Mouse (Mus musculus): ENCODE data around the gene Lekr1.

Lekr1 gene

DNA sequence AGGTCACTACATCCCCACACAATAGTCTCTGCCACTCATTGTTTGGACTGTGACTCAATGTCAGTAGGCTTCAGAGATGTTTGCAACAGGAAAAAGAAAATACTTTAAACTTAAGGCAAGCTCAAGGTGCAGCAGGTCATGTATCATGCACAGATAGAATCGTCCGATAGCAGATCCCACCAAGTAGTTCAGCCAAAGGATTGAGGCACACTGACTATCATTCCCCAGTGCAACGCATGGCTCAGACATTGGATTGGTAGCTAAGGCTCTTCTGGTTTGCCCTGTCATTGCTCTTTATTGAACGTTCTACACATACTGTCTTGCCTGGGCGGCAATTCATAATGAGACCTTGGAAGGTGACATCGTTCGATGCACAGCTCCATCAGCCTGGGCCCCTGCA is 9.6 kb upstream of the Lekr1 start:
- ATAC-seq (ENCODE audit: low TSS enrichment), result no peak

DNA sequence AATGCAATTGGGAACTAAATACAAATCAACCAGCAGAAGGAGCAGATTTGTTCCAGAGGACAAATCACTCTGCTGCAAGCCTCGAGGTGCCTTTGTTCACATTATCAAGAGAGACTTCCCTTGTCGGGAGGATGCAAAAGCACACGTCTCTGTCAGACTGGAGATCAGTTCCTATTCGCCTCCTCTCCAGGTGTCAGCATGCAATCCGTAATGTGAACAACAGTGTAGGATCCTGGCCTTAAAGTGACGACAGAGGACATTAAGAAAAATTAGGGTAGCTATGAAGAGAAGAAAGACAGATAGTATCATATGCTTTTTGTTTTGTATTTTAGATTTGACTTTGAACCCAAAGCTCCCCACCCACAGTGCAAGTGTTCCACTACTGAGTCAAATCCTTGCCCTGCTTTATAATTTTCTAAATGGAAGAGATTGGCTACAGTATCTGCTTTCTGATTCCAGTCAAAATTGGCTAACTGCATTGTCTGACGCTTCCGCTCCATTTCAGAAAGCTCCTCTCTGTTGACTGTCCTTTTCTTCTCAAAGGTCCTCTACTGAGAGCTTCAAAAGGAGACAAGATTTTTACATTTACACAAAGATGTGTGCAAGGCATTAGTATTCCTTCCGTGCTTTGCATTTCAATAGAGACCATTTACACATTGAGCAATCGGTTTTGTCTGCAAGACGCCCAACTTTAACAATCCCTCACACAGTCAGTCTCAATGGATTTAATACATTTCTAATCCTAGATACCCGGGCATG is 8.9 kb upstream of the Lekr1 start:
- no peak for ATAC-seq (ENCODE audit: low TSS enrichment)

- no peak for ATAC-seq (ENCODE audit: low TSS enrichment)
Observed at GRCm38 (mm10) chr3:65658081-65658612, 7.9 kb upstream of the Lekr1 start.

DNA sequence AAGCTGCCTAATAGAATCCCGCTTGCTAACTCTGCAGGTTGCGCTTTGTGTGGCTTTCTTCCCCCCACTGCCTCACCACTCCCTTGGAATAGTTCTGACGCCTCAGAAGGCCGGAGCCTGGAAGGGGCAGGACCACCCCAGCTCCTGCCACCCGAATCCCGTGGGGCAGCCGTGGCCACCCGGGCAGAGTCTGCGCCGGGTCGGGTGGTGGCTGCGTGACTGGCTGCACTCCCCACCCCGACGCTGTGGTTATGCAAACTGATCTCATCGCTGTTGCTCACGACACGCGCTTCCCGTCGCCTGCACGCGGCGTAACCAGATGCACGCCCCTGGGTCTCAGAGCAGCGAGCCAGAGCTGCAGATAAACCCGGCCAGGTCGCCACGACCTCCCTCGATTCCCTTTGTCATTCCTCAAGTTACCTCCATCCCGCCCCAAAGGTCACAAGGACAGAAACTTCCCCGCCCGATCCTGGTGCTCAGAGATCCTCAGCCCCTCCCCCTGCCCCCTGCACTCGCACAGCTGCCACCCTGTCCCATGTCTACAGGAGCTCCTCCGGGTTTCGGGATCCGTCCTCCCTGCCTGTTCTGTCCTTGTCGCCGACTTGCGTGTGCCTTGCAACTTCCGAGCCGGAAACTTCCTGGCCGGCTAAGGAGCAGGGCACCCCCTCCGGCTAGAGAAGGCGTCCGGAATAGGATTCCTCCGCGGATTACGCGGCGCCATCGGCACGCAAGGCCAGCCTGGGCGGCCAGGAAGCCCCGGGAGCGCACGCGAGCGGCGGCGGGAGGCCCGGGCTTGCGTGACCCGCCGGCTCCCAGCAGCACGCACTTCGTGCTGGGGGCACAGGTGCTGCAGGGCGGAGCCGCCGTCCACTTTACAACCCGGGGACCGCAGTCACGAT is 7.1 kb upstream of the Lekr1 start:
- peak; percentile 88 for ATAC-seq (ENCODE audit: low TSS enrichment)

- ATAC-seq (ENCODE audit: low TSS enrichment), result peak; percentile 38
Observed at GRCm38 (mm10) chr3:65659620-65659932, 6.5 kb upstream of the Lekr1 start.

GRCm38 (mm10) chr3:65660336-65660735 is 5.7 kb upstream of the Lekr1 start:
- ATAC-seq (ENCODE audit: low TSS enrichment), result no peak

- no peak for ATAC-seq (ENCODE audit: low TSS enrichment)
Observed at GRCm38 (mm10) chr3:65661731-65662130, 4.3 kb upstream of the Lekr1 start.

GRCm38 (mm10) chr3:65663176-65663575 is 2.9 kb upstream of the Lekr1 start:
- no peak for ATAC-seq (ENCODE audit: low TSS enrichment)

DNA sequence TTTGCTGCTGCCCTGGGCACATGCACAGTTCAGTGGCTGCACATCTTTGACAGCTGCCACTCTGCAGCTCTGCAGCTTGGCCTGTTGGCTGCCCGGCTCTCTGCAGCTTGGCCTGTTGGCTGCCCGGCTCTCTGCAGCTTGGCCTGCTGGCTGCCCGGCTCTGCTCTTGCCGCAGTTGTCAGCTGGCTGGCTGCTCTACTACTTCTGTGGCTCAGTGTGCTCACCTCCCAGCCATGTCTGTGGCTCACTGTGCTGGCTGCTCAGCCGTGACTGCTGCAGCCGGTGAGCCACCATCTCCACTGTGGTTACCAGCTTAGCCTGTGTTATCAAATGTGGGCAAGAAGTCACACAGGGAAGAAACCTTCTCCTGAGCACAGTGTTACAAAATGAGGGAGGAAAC is 4.2 kb downstream of the Lekr1 start:
- no peak for ATAC-seq (ENCODE audit: low TSS enrichment)

DNA sequence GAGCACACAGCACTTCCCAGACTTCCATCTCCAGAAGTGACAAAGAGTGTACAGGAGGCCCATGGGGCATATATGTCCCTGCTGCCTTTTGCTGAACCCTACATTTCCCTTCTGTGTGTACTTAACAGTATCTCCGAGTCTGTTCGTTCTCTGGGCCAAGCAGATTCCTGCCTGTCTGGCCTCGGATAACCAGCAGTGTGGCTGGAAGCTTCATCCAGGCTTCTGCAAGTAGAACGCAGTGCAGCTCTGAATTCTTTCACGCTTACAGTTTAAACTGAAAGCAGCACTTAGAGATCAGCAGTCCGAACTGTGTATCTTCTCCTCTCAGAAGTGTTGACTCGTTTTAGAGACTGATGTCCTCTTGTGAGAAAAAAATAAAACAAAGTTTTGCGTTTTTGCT is 7.7 kb downstream of the Lekr1 start:
- peak; percentile 35; the same call in 1 of the 2 replicates for ATAC-seq (ENCODE audit: low TSS enrichment)

- no peak for ATAC-seq (ENCODE audit: low TSS enrichment)
Observed at GRCm38 (mm10) chr3:65680612-65681011, 14.6 kb downstream of the Lekr1 start.

GRCm38 (mm10) chr3:65689705-65690104 is 23.7 kb downstream of the Lekr1 start:
- no peak for ATAC-seq (ENCODE audit: low TSS enrichment)

DNA sequence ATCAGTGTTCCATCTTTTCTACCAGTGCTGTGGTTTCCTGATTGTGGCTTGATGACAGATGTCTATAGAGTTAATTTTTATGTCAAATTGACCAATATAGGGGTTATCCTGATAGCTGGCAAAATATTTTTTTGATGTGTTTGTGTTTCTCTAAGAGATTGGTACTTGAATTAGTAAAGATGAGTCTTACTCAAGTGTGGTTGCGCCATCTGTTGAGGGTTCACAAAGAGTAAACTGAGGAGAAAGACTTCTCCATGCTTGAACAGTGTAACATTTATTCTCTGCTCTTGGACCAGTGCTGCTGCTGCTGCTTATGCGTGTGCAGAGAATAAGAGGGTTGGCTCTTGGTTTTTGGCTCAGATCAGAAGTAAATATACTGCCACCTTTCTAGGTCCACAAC is 24.8 kb downstream of the Lekr1 start:
- no peak for ATAC-seq (ENCODE audit: low TSS enrichment)

- no peak for ATAC-seq (ENCODE audit: low TSS enrichment)
Observed at GRCm38 (mm10) chr3:65699704-65700103, 33.7 kb downstream of the Lekr1 start.

DNA sequence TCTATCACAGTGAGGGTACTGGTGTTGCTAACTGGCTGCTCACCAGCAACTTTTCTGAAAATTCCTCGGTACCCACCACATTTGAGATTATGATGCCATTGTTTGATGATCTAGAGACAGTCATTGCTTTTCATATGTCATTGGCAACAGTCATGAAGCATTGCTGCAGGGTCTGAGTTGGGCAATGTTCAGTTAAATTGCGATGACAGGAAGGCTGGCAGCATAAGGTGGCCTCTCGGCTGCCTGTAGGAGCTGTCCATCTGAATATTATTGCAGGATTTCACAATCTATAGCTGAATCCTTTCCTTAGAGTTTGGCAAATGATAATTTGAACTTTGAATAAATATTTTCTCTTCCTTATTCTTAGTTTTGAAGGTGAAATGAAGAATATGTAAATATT is 48.3 kb downstream of the Lekr1 start:
- ATAC-seq (ENCODE audit: low TSS enrichment), result no peak

GRCm38 (mm10) chr3:65717406-65717805 is 51.4 kb downstream of the Lekr1 start:
- no peak for ATAC-seq (ENCODE audit: low TSS enrichment)

DNA sequence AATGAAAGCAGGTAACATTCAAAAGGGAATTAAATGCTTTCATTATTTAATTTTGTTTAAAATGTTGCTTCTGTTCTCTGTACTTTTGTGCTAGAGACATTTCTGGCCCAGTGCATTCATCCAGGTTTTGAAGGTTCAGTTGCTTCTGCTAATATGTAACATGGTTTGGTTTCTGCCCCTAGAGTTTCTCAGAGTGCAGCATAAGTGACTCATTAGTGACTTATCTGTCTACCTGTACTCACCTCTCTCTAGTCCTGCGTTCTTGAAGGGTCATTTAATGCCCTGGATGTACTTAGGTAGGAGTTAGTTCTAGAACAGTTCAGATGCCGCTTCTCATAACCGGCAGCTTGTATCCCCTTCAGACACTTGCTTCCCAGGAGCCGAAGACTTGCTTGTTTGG is 56.9 kb downstream of the Lekr1 start:
- ATAC-seq (ENCODE audit: low TSS enrichment), result no peak

- no peak for ATAC-seq (ENCODE audit: low TSS enrichment)
Observed at GRCm38 (mm10) chr3:65723664-65724063, 57.6 kb downstream of the Lekr1 start.

DNA sequence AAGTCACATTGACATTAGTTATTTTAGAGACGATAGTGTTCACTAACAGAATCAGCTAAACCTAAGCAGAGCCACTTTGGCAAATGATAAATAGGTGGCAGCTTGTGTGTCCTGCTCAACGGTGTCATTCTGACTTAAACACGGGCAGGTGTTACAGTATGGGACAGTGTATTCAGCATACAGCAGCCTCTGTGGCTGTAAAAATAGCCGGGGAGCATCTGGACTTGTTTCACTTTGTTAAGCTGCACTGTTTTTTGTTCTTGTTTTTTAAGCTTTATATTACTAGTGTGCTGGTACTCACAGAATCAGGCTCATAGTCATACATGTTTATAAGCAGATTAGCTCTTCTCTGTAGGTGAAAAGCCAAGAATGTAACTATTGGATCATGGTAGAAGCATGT is 71.8 kb downstream of the Lekr1 start:
- peak; percentile 76 for ATAC-seq (ENCODE audit: low TSS enrichment)

DNA sequence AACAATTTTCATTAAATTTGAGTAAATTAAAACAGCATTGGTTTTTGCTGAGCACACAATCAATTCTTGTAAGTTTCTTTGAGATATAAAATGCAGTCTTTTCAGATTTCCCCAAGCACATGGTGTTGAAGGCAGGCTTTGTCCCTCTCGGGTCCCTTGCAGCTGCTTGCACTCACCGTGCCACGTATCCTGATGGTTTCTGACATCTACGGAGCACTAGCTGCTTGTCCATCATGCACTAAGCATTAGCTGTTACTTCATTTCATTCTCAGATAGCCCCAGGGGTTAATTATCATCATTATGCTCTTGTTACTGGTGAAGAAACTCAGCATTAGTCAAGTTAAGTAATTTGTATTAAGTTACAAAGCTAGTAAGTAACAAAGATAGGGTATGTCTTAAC is 78.9 kb downstream of the Lekr1 start:
- ATAC-seq (ENCODE audit: low TSS enrichment), result no peak

DNA sequence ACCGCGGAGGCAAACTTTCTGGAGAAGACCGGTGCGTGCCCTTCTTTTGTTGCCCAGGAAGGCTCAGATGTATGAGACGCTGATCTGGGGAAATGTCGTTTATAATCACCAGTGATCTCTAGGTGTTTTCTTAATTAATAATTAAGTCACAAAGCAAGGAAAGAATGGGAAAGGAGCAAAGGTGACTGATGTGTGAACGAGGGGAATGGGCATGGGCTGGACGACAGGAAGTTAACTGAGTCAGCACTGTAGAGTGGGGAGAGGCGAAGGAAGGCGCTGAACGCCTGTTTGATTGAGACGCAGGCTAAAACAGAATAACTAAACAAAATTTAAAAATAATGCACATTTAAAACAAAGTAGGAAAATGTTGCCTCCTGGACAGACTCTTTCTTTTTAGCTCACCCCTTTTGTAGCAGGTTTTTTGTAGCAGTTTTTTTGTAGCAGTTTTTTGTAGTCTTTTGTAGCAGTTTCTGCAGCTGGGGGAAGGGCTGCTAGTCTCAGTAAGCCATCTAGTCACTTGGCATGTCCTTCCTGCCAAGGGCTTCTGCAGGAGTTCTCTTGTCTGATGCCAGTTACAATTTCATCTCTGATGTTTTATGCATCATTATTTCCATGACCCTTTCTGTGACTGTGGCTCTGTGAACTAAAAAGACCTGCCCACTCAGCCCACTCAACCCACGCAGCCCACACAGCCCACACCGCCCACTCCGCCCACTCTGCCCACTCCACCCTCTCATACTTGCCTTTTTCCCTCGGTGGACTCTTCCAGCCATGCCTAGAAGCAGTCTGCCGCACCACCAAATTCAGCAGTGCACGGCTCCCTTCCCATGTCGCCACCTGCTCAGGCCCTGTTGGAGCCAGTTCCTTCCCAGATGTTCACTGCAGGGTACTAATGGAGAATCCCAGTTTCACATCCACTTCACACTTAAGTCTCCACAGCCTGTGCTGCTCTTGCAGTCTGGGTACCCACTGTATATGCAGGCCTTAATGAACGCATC is 98.8 kb downstream of the Lekr1 start:
- peak; percentile 52 for ATAC-seq (ENCODE audit: low TSS enrichment)

DNA sequence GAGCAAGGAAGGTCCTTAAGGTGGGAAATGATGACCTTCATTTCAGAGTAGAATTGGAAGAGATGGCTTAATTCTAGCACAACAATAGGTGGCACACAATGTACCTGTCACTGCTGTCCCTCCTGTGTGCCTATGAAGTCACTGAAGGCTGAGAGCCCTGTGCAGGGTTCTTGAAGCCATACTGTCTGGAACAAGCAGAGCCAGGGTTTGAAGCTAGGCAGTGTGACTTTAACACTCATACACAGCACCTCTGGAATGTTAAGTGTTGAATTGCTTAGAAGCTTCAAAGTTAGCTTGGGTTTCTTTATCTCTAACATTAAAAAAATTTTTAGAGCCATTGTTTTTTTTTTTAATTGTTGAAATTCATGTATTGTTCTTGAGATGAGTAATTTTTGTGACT is 100.4 kb downstream of the Lekr1 start:
- ATAC-seq (ENCODE audit: low TSS enrichment), result no peak

All from frontal cortex, adult (tissue).